Mouse (Mus musculus) adrenal gland, adult 2 months (tissue): ENCODE results near the gene Oosp2. TPM values are rescaled to one million over a fixed set of nuclear protein-coding genes. Genes with fewer than 3 reads are reported as not detected.

Experiments
- DNase-seq: peaks from one replicate; pipeline ENCODE4 v3.0.0; 2021
- polyA plus RNA-seq: library from polyadenylated mRNA; depleted of rRNA; stranded (reverse); fragments of >200 nt; gene quantifications from 2 replicates; pipeline ENCODE4 v1.2.3, GENCODE M21; 2012; rRNA removed
- total RNA-seq, 2 experiments: library from RNA; stranded (reverse); gene quantifications; 2 replicates each; pipeline ENCODE4 v1.2.3; 2021

Gene Oosp2
- total and polyA plus RNA-seq, 3 experiments: 0.75 TPM; not detected in 2

- DNase-seq: no peak
Observed at GRCm38 (mm10) chr19:11604603-11605002, 55.8 kb downstream of the Oosp2 start, which contains the start of gene Ms4a6d. TSS of gene Ms4a6d (minus strand) at chr19:11604849.

GRCm38 (mm10) chr19:11602026-11602425, 58.3 kb downstream of the Oosp2 start:
- DNase-seq: peak; percentile 21

- no peak for DNase-seq
Observed at GRCm38 (mm10) chr19:11601349-11601748, 59.0 kb downstream of the Oosp2 start.

Other genes starting within 250 kb of the Oosp2 start
- gene Ms4a4b, start 217.0 kb downstream of the Oosp2 start, total RNA-seq: 1 to 10 TPM in 1 of 2 experiments, under 1 TPM in 1; 0.95 to 1.6 TPM
- gene Ms4a4b, start 217.0 kb downstream of the Oosp2 start, polyA plus RNA-seq: 0.02 and 0.26 TPM in 2 replicates
- gene Ms4a6c, start 191.2 kb downstream of the Oosp2 start, total RNA-seq: 10 to 100 TPM; 12.0 to 12.5 TPM
- 1.6 and 1.8 TPM in 2 replicates for gene Ms4a6c, start 191.2 kb downstream of the Oosp2 start, polyA plus RNA-seq
- gene Gm8369, start 174.6 kb downstream of the Oosp2 start, total RNA-seq: not detected
- gene Gm8369, start 174.6 kb downstream of the Oosp2 start, polyA plus RNA-seq: not detected in 2 replicates
- 1 to 10 TPM; 7.8 to 9.9 TPM for gene Ms4a6b, start 144.0 kb downstream of the Oosp2 start, total RNA-seq
- gene Ms4a6b, start 144.0 kb downstream of the Oosp2 start, polyA plus RNA-seq: 1.8 and 2.4 TPM in 2 replicates
- 1 to 10 TPM; 1.8 to 4.0 TPM for gene Ms4a4d, start 123.8 kb downstream of the Oosp2 start, total RNA-seq
- gene Ms4a4d, start 123.8 kb downstream of the Oosp2 start, polyA plus RNA-seq: 6.9 and 7.6 TPM in 2 replicates
- gene Ms4a6d, start 55.7 kb downstream of the Oosp2 start, total RNA-seq: 1 to 10 TPM; 6.2 to 6.4 TPM
- 3.8 and 5.4 TPM in 2 replicates for gene Ms4a6d, start 55.7 kb downstream of the Oosp2 start, polyA plus RNA-seq
- under 1 TPM in 1 of 2 experiments, not detected in 1; 0.17 TPM for gene Ms4a2, start 36.8 kb downstream of the Oosp2 start, total RNA-seq
- not detected in 2 replicates for gene Ms4a2, start 36.8 kb downstream of the Oosp2 start, polyA plus RNA-seq
- gene Ms4a3, start 19.7 kb downstream of the Oosp2 start, total RNA-seq: not detected
- not detected in 2 replicates for gene Ms4a3, start 19.7 kb downstream of the Oosp2 start, polyA plus RNA-seq
- gene Oosp1, start 30.6 kb upstream of the Oosp2 start, total RNA-seq: under 1 TPM in 1 of 2 experiments, not detected in 1; 0.66 TPM
- gene Oosp1, start 30.6 kb upstream of the Oosp2 start, polyA plus RNA-seq: not detected in 2 replicates
- gene Oosp3, start 36.5 kb upstream of the Oosp2 start, total RNA-seq: not detected
- not detected in 2 replicates for gene Oosp3, start 36.5 kb upstream of the Oosp2 start, polyA plus RNA-seq
- gene Gif, start 87.0 kb upstream of the Oosp2 start, total RNA-seq: not detected
- not detected in 2 replicates for gene Gif, start 87.0 kb upstream of the Oosp2 start, polyA plus RNA-seq
- gene Mrpl16, start 109.8 kb upstream of the Oosp2 start, total RNA-seq: 10 to 100 TPM; 56.9 to 75.6 TPM
- gene Mrpl16, start 109.8 kb upstream of the Oosp2 start, polyA plus RNA-seq: 9.5 and 10.6 TPM in 2 replicates
- 1 to 10 TPM; 8.3 to 9.6 TPM for gene Stx3, start 158.8 kb upstream of the Oosp2 start, total RNA-seq
- gene Stx3, start 158.8 kb upstream of the Oosp2 start, polyA plus RNA-seq: 9.1 and 9.5 TPM in 2 replicates
- not detected for gene Olfr1417, start 178.7 kb upstream of the Oosp2 start, total RNA-seq
- not detected in 2 replicates for gene Olfr1417, start 178.7 kb upstream of the Oosp2 start, polyA plus RNA-seq
- not detected for gene Olfr1418, start 200.5 kb upstream of the Oosp2 start, total RNA-seq
- gene Olfr1418, start 200.5 kb upstream of the Oosp2 start, polyA plus RNA-seq: not detected in 2 replicates
- not detected for gene Olfr1419, start 214.5 kb upstream of the Oosp2 start, total RNA-seq
- gene Olfr1419, start 214.5 kb upstream of the Oosp2 start, polyA plus RNA-seq: not detected in 2 replicates
- gene Olfr1420, start 226.0 kb upstream of the Oosp2 start, total RNA-seq: not detected
- not detected in 2 replicates for gene Olfr1420, start 226.0 kb upstream of the Oosp2 start, polyA plus RNA-seq